Mouse (Mus musculus) MEL (cell line): Measurements from ENCODE around the gene Gab2. TPM values are rescaled to one million over a fixed set of nuclear protein-coding genes. Genes with fewer than 3 reads are reported as not detected.

ENCODE experiments used
- DNase-seq: peaks from one replicate; pipeline ENCODE4 v3.0.0; 2011; ENCODE audit warnings: low read depth, low spot score
- H3K27ac ChIP-seq: 2 replicates; pipeline ENCODE4 v1.5.1; 2012; ENCODE audit warnings: low read depth, mild to moderate bottlenecking, control low read depth, low read length, moderate library complexity; ENCODE audit not compliant: control insufficient read depth
- H3K27me3 ChIP-seq, 2 experiments: fragments of 150-350 bp in 1 of 2; sonication (generic) in 1 of 2; 2 replicates each; pipeline ENCODE4 v1.6.1; 2012; ENCODE audit warnings: low read length in 2 of 2, mild to moderate bottlenecking in 2 of 2, improper control_type of control experiment in 1 of 2, moderate library complexity in 1 of 2; ENCODE audit not compliant: insufficient read depth in 2 of 2, control insufficient read depth in 1 of 2
- H3K36me3 ChIP-seq, 2 experiments: 2 replicates each; pipeline ENCODE4 v1.6.1; 2012 to 2014; ENCODE audit warnings: low read length in 2 of 2, improper control_type of control experiment in 1 of 2, inconsistent platforms in 1 of 2, mild to moderate bottlenecking in 1 of 2; ENCODE audit not compliant: insufficient read depth in 2 of 2, control insufficient read depth in 1 of 2
- H3K4me1 ChIP-seq, 2 experiments: fragments of 150-350 bp in 1 of 2; sonication (generic) in 1 of 2; 2 replicates each; pipeline ENCODE4 v1.6.1; 2012; ENCODE audit warnings: low read length in 2 of 2, improper control_type of control experiment in 1 of 2, mild to moderate bottlenecking in 1 of 2; ENCODE audit not compliant: insufficient read depth in 2 of 2, control insufficient read depth in 1 of 2
- H3K4me3 ChIP-seq, 2 experiments: fragments of 150-350 bp in 1 of 2; sonication (generic) in 1 of 2; 2 replicates each; pipeline ENCODE4 v1.5.1; 2012; ENCODE audit warnings: low read depth in 2 of 2, low read length in 2 of 2, mild to moderate bottlenecking in 2 of 2, moderate library complexity in 2 of 2, control low read depth in 1 of 2, improper control_type of control experiment in 1 of 2; ENCODE audit not compliant: control insufficient read depth in 1 of 2, insufficient read depth in 1 of 2
- H3K79me2 ChIP-seq: 2 replicates; pipeline ENCODE4 v1.6.1; 2012; ENCODE audit warnings: mild to moderate bottlenecking, low read length, moderate library complexity; ENCODE audit not compliant: control insufficient read depth, poor library complexity, insufficient read depth
- H3K9ac ChIP-seq: 2 replicates; pipeline ENCODE4 v1.6.1; 2012; ENCODE audit warnings: low read depth, mild to moderate bottlenecking, control low read depth, low read length, moderate library complexity; ENCODE audit not compliant: control insufficient read depth, poor library complexity, severe bottlenecking
- H3K9me3 ChIP-seq: fragments of 150-350 bp; sonication (generic); replicated peaks from 2 replicates; pipeline ENCODE4 v1.6.1; 2012; ENCODE audit warnings: mild to moderate bottlenecking, low read length, improper control_type of control experiment, moderate library complexity; ENCODE audit not compliant: insufficient read depth
- CHD2 ChIP-seq: IDR thresholded peaks from 2 replicates; pipeline ENCODE4 v1.6.1; 2011; ENCODE audit warnings: low read length, improper control_type of control experiment
- CTCF ChIP-seq, 3 experiments: IDR thresholded peaks in 2 of 3; conservative IDR thresholded peaks in 1 of 3; 2 replicates each; pipeline ENCODE4 v1.5.1; 2011 to 2012; ENCODE audit warnings: low read length in 3 of 3, low read depth in 2 of 3, mild to moderate bottlenecking in 2 of 3, improper control_type of control experiment in 1 of 3, inconsistent platforms in 1 of 3, mixed read lengths in 1 of 3, moderate library complexity in 1 of 3; ENCODE audit not compliant: control insufficient read depth in 1 of 3, insufficient read depth in 1 of 3, poor library complexity in 1 of 3, severe bottlenecking in 1 of 3
- E2F4 ChIP-seq: IDR thresholded peaks from 2 replicates; pipeline ENCODE4 v1.6.1; 2011; ENCODE audit warnings: low read depth, low read length, improper control_type of control experiment, borderline replicate concordance
- ETS1 ChIP-seq: IDR thresholded peaks from 2 replicates; pipeline ENCODE4 v1.6.1; 2012; ENCODE audit warnings: low read depth, mild to moderate bottlenecking, inconsistent platforms, low read length, improper control_type of control experiment, moderate library complexity
- HCFC1 ChIP-seq: IDR thresholded peaks from 2 replicates; pipeline ENCODE4 v1.6.1; 2012; ENCODE audit warnings: low read depth, mild to moderate bottlenecking, inconsistent platforms, low read length, improper control_type of control experiment, moderate library complexity
- JUND ChIP-seq: IDR thresholded peaks from 2 replicates; pipeline ENCODE4 v1.6.1; 2011; ENCODE audit warnings: low read depth, mild to moderate bottlenecking, improper control_type of control experiment, low read length
- MAFK ChIP-seq: IDR thresholded peaks from 2 replicates; pipeline ENCODE4 v1.6.1; 2011; ENCODE audit warnings: low read depth, mild to moderate bottlenecking, low read length, improper control_type of control experiment, borderline replicate concordance
- MEF2A ChIP-seq: IDR thresholded peaks from 2 replicates; pipeline ENCODE4 v1.6.1; 2014; ENCODE audit warnings: low read depth, mild to moderate bottlenecking, inconsistent platforms, low read length, improper control_type of control experiment; ENCODE audit not compliant: poor library complexity, insufficient replicate concordance, severe bottlenecking; ENCODE audit errors: extremely low read depth
- MXI1 ChIP-seq: IDR thresholded peaks from 2 replicates; pipeline ENCODE4 v1.6.1; 2011; ENCODE audit warnings: mild to moderate bottlenecking, low read depth, low read length, improper control_type of control experiment
- MYB ChIP-seq: IDR thresholded peaks from 2 replicates; pipeline ENCODE4 v1.6.1; 2011; ENCODE audit warnings: mild to moderate bottlenecking, low read depth, low read length, improper control_type of control experiment
- POLR2A ChIP-seq, 2 experiments: IDR thresholded peaks; 2 replicates each; pipeline ENCODE4 v1.6.1; 2011 to 2012; ENCODE audit warnings: low read length in 2 of 2, mild to moderate bottlenecking in 2 of 2, control low read depth in 1 of 2, improper control_type of control experiment in 1 of 2, low read depth in 1 of 2, moderate library complexity in 1 of 2; ENCODE audit not compliant: control insufficient read depth in 1 of 2, insufficient read depth in 1 of 2, poor library complexity in 1 of 2
- POLR2AphosphoS2 ChIP-seq: IDR thresholded peaks from 2 replicates; pipeline ENCODE4 v1.6.1; 2011; ENCODE audit warnings: low read length, improper control_type of control experiment
- RAD21 ChIP-seq: IDR thresholded peaks from 2 replicates; pipeline ENCODE4 v1.6.1; 2011; ENCODE audit warnings: mild to moderate bottlenecking, low read depth, low read length, improper control_type of control experiment
- RCOR1 ChIP-seq: IDR thresholded peaks from 2 replicates; pipeline ENCODE4 v1.6.1; 2012; ENCODE audit warnings: low read depth, mild to moderate bottlenecking, inconsistent platforms, low read length, improper control_type of control experiment
- SMC3 ChIP-seq: IDR thresholded peaks from 2 replicates; pipeline ENCODE4 v1.6.1; 2011; ENCODE audit warnings: low read depth, low read length, improper control_type of control experiment
- TAL1 ChIP-seq: IDR thresholded peaks from 2 replicates; pipeline ENCODE4 v1.6.1; 2012; ENCODE audit warnings: mild to moderate bottlenecking, inconsistent platforms, low read length, moderate library complexity, mixed read lengths
- TBP ChIP-seq: IDR thresholded peaks from 2 replicates; pipeline ENCODE4 v1.8.0; 2011; ENCODE audit warnings: low read depth, low read length, improper control_type of control experiment
- TCF12 ChIP-seq: IDR thresholded peaks from 2 replicates; pipeline ENCODE4 v1.6.1; 2014; ENCODE audit warnings: low read depth, mild to moderate bottlenecking, inconsistent platforms, low read length, improper control_type of control experiment, moderate library complexity
- USF2 ChIP-seq, 2 experiments: IDR thresholded peaks; 2 replicates each; pipeline ENCODE4 v1.6.1; 2011 to 2012; ENCODE audit warnings: improper control_type of control experiment in 2 of 2, low read length in 2 of 2, borderline replicate concordance in 1 of 2, inconsistent platforms in 1 of 2, low read depth in 1 of 2, mild to moderate bottlenecking in 1 of 2; ENCODE audit not compliant: insufficient read depth in 1 of 2
- ZC3H11A ChIP-seq: IDR thresholded peaks from 2 replicates; pipeline ENCODE4 v1.6.1; 2012; ENCODE audit warnings: low read depth, mild to moderate bottlenecking, inconsistent platforms, low read length, improper control_type of control experiment
- ZKSCAN1 ChIP-seq: IDR thresholded peaks from 2 replicates; pipeline ENCODE4 v1.6.1; 2012; ENCODE audit warnings: low read depth, mild to moderate bottlenecking, inconsistent platforms, low read length, improper control_type of control experiment, moderate library complexity
- ZNF384 ChIP-seq: IDR thresholded peaks from 2 replicates; pipeline ENCODE4 v1.6.1; 2012; ENCODE audit warnings: low read depth, mild to moderate bottlenecking, inconsistent platforms, low read length, improper control_type of control experiment
- polyA plus RNA-seq, 2 experiments: library from polyadenylated mRNA; stranded (reverse) in 1 of 2; unstranded in 1 of 2; fragments of >175 nt in 1 of 2; fragments of >200 nt in 1 of 2; gene quantifications; 2 replicates each; pipeline versions ENCODE4 v1.2.1 to v1.2.4; 2012; ENCODE audit warnings: low replicate concordance in 2 of 2, low read depth in 1 of 2; ENCODE audit not compliant: insufficient read length in 2 of 2, insufficient read depth in 1 of 2, missing spikeins in 1 of 2
- total RNA-seq: library from RNA; depleted of rRNA; stranded (reverse); fragments of 300-350 nt; gene quantifications from 2 replicates; pipeline ENCODE4 v1.2.3, GENCODE M21; 2012

Gene Gab2
- total and polyA plus RNA-seq, 3 experiments: 5.0 to 11.5 TPM; not detected in 1

GRCm38 (mm10) chr7:97084181-97084580, 2.8 kb downstream of the Gab2 start:
- H3K27ac ChIP-seq: no peak overlapping the region

GRCm38 (mm10) chr7:97085291-97085690, 3.9 kb downstream of the Gab2 start:
- H3K9me3 ChIP-seq: no peaks in the 10 kb centered on the region
- peaks cover 3 to 16% of the 10 kb centered on the region in 2 experiments for H3K4me1 ChIP-seq
- H3K27me3 ChIP-seq: no peaks in the 10 kb centered on the region
- no peak overlapping the region for H3K27ac ChIP-seq
- peaks cover 0 to 32% of the 10 kb centered on the region in 2 experiments; a peak in 2 of 4 replicates for H3K36me3 ChIP-seq
- DNase-seq: peak; percentile 86
- peak; percentile 2 to 76 (median 42); a peak in 3 of 6 replicates for TF ChIP-seq CTCF (IDR thresholded peaks at IDR 0.05 in 2 of 3, conservative IDR thresholded peaks at IDR 0.05 in 1 of 3; ENCODE audit: control insufficient read depth in 1 of 3, insufficient read depth in 1 of 3, low read depth in 2 of 3, low read length in 3 of 3, poor library complexity in 1 of 3, severe bottlenecking in 1 of 3)
- no peak for TF ChIP-seq MEF2A
- TF ChIP-seq ZC3H11A: peak; percentile 40
- peak; percentile 60 for TF ChIP-seq RAD21
- no peak for TF ChIP-seq CHD2
- TF ChIP-seq USF2 (IDR thresholded peaks at IDR 0.05; ENCODE audit: borderline replicate concordance in 1 of 2, insufficient read depth in 1 of 2, low read depth in 1 of 2, low read length in 2 of 2): no peak
- TF ChIP-seq HCFC1: no peak
- TF ChIP-seq SMC3: peak; percentile 78
- no peak for TF ChIP-seq JUND
- TF ChIP-seq, all 39 proteins: peak for 4
- H3K4me3 ChIP-seq: no peak overlapping the region
- no peak overlapping the region for H3K9ac ChIP-seq
- peaks cover 31% of the 10 kb centered on the region for H3K79me2 ChIP-seq

More at GRCm38 (mm10) chr7:97084181-97084580, 2.8 kb downstream of the Gab2 start:
- H3K9me3 ChIP-seq: no peaks in the 10 kb centered on the region
- H3K36me3 ChIP-seq: peaks cover 0 to 32% of the 10 kb centered on the region in 2 experiments; a peak in 2 of 4 replicates
- no peak overlapping the region for H3K9ac ChIP-seq
- no peaks in the 10 kb centered on the region for H3K27me3 ChIP-seq
- H3K79me2 ChIP-seq: peaks cover 27% of the 10 kb centered on the region
- DNase-seq: peak; percentile 42
- H3K4me1 ChIP-seq: peaks cover 0 to 21% of the 10 kb centered on the region in 2 experiments
- TF ChIP-seq POLR2A (IDR thresholded peaks at IDR 0.05; ENCODE audit: control insufficient read depth in 1 of 2, insufficient read depth in 1 of 2, low read depth in 1 of 2, low read length in 2 of 2, poor library complexity in 1 of 2): no peak
- no peak for TF ChIP-seq MAFK
- no peak for TF ChIP-seq ZC3H11A
- no peak for TF ChIP-seq MYB
- no peak for TF ChIP-seq CHD2
- no peak for TF ChIP-seq TBP
- TF ChIP-seq TAL1: no peak
- TF ChIP-seq POLR2AphosphoS2: no peak
- TF ChIP-seq E2F4: no peak
- no peak for TF ChIP-seq MXI1
- no peak for TF ChIP-seq ZNF384
- TF ChIP-seq ZKSCAN1: no peak
- TF ChIP-seq ETS1: no peak
- no peak for TF ChIP-seq RCOR1
- no peak for TF ChIP-seq TCF12
- TF ChIP-seq RAD21: no peak
- H3K4me3 ChIP-seq: no peak overlapping the region
